Mouse (Mus musculus) CH12.LX (cell line): ENCODE results near the gene Aurka. TPM values are rescaled to one million over a fixed set of nuclear protein-coding genes. Genes with fewer than 3 reads are reported as not detected.

ENCODE experiments used
- DNase-seq: peaks from one replicate; pipeline ENCODE4 v3.0.0-alpha.2; 2013; ENCODE audit errors: extremely low read depth
- H3K27ac ChIP-seq: 2 replicates; pipeline ENCODE4 v1.5.1; 2012; ENCODE audit warnings: low read depth, mild to moderate bottlenecking, control low read depth, moderate library complexity; ENCODE audit not compliant: insufficient read depth
- H3K27me3 ChIP-seq: replicated peaks from 2 replicates; pipeline ENCODE3; 2012; ENCODE audit warnings: inconsistent platforms
- H3K36me3 ChIP-seq, 2 experiments: replicated peaks in 1 of 2; 2 replicates each; pipeline versions ENCODE3 to v1.6.1; 2012; ENCODE audit warnings: inconsistent platforms in 1 of 2, low read length in 1 of 2, mild to moderate bottlenecking in 1 of 2, mixed read lengths in 1 of 2, moderate library complexity in 1 of 2; ENCODE audit not compliant: control insufficient read depth in 1 of 2, insufficient read depth in 1 of 2
- H3K4me1 ChIP-seq, 2 experiments: 2 replicates each; pipeline ENCODE4 v1.6.1; 2012; ENCODE audit warnings: inconsistent platforms in 1 of 2, moderate library complexity in 1 of 2; ENCODE audit not compliant: insufficient read depth in 2 of 2, control insufficient read depth in 1 of 2
- H3K4me2 ChIP-seq: 2 replicates; pipeline ENCODE4 v1.6.1; 2012; ENCODE audit warnings: low read depth, mild to moderate bottlenecking, control low read depth; ENCODE audit not compliant: poor library complexity, insufficient read depth, severe bottlenecking
- H3K4me3 ChIP-seq, 3 experiments: fragments of 150-350 bp in 1 of 3; sonication (generic) in 1 of 3; replicated peaks in 1 of 3; 2 replicates each; pipeline versions ENCODE3 to v1.5.1; 2011 to 2012; ENCODE audit warnings: low read depth in 2 of 3, low read length in 2 of 3, mild to moderate bottlenecking in 2 of 3, moderate library complexity in 2 of 3, control low read depth in 1 of 3, improper control_type of control experiment in 1 of 3, inconsistent platforms in 1 of 3, mixed read lengths in 1 of 3; ENCODE audit not compliant: poor library complexity in 1 of 3
- H3K79me2 ChIP-seq: replicated peaks from 2 replicates; pipeline ENCODE4 v1.6.1; 2012; ENCODE audit warnings: mild to moderate bottlenecking, moderate library complexity; ENCODE audit not compliant: control insufficient read depth, poor library complexity, insufficient read depth, severe bottlenecking; ENCODE audit errors: extremely low read depth
- H3K9ac ChIP-seq: 2 replicates; pipeline ENCODE4 v1.6.1; 2012; ENCODE audit warnings: low read depth, mild to moderate bottlenecking, control low read depth, moderate library complexity; ENCODE audit not compliant: insufficient read depth
- H3K9me3 ChIP-seq: replicated peaks from 2 replicates; pipeline ENCODE3; 2012; ENCODE audit warnings: low read length, inconsistent platforms, mixed read lengths
- BHLHE40 ChIP-seq: IDR thresholded peaks from 2 replicates; pipeline ENCODE4 v1.6.1; 2011; ENCODE audit warnings: mild to moderate bottlenecking, low read depth, low read length, improper control_type of control experiment
- CHD1 ChIP-seq: IDR thresholded peaks from 2 replicates; pipeline ENCODE4 v1.6.1; 2012; ENCODE audit warnings: low read depth, low read length, improper control_type of control experiment, inconsistent platforms
- CHD2 ChIP-seq: IDR thresholded peaks from 2 replicates; pipeline ENCODE4 v1.6.1; 2011; ENCODE audit warnings: low read length, improper control_type of control experiment
- CTCF ChIP-seq, 2 experiments: IDR thresholded peaks in 1 of 2; conservative IDR thresholded peaks in 1 of 2; 2 replicates each; pipeline ENCODE4 v1.5.1; 2011 to 2012; ENCODE audit warnings: low read depth in 2 of 2, low read length in 2 of 2, improper control_type of control experiment in 1 of 2, inconsistent platforms in 1 of 2, mild to moderate bottlenecking in 1 of 2, moderate library complexity in 1 of 2
- E2F4 ChIP-seq: IDR thresholded peaks from 2 replicates; pipeline ENCODE4 v1.6.1; 2011; ENCODE audit warnings: low read depth, low read length, improper control_type of control experiment; ENCODE audit not compliant: insufficient replicate concordance
- ELF1 ChIP-seq: IDR thresholded peaks from 2 replicates; pipeline ENCODE4 v1.6.1; 2014; ENCODE audit warnings: low read depth, mild to moderate bottlenecking, inconsistent platforms, low read length, improper control_type of control experiment
- EP300 ChIP-seq: IDR thresholded peaks from 2 replicates; pipeline ENCODE4 v1.6.1; 2011; ENCODE audit warnings: low read length, improper control_type of control experiment
- ETS1 ChIP-seq: conservative IDR thresholded peaks from 2 replicates; pipeline ENCODE4 v1.6.1; 2012; ENCODE audit warnings: low read depth, mild to moderate bottlenecking, inconsistent platforms, low read length, improper control_type of control experiment, moderate library complexity
- GABPA ChIP-seq: IDR thresholded peaks from 2 replicates; pipeline ENCODE4 v1.6.1; 2012; ENCODE audit warnings: low read depth, low read length, improper control_type of control experiment, inconsistent platforms; ENCODE audit not compliant: insufficient replicate concordance
- HCFC1 ChIP-seq: IDR thresholded peaks from 2 replicates; pipeline ENCODE4 v1.6.1; 2012; ENCODE audit warnings: low read depth, mild to moderate bottlenecking, inconsistent platforms, low read length, improper control_type of control experiment
- JUND ChIP-seq: conservative IDR thresholded peaks from 2 replicates; pipeline ENCODE4 v1.6.1; 2011; ENCODE audit warnings: low read depth, low read length, improper control_type of control experiment
- MAFK ChIP-seq: IDR thresholded peaks from 2 replicates; pipeline ENCODE4 v1.6.1; 2011; ENCODE audit warnings: low read length, improper control_type of control experiment; ENCODE audit not compliant: insufficient replicate concordance
- MAZ ChIP-seq: IDR thresholded peaks from 2 replicates; pipeline ENCODE4 v1.6.1; 2012; ENCODE audit warnings: low read depth, mild to moderate bottlenecking, inconsistent platforms, low read length, improper control_type of control experiment, moderate library complexity
- MXI1 ChIP-seq: IDR thresholded peaks from 2 replicates; pipeline ENCODE4 v1.6.1; 2011; ENCODE audit warnings: mild to moderate bottlenecking, low read depth, low read length, improper control_type of control experiment
- MYC ChIP-seq: IDR thresholded peaks from 2 replicates; pipeline ENCODE4 v1.6.1; 2011; ENCODE audit warnings: low read depth, mild to moderate bottlenecking, improper control_type of control experiment, low read length
- NELFE ChIP-seq: IDR thresholded peaks from 2 replicates; pipeline ENCODE4 v1.6.1; 2011; ENCODE audit warnings: low read depth, low read length, improper control_type of control experiment
- NRF1 ChIP-seq: IDR thresholded peaks from 2 replicates; pipeline ENCODE4 v1.6.1; 2014; ENCODE audit warnings: low read depth, mild to moderate bottlenecking, inconsistent platforms, low read length, improper control_type of control experiment, moderate library complexity
- PAX5 ChIP-seq: IDR thresholded peaks from 2 replicates; pipeline ENCODE4 v1.6.1; 2012; ENCODE audit warnings: low read length, inconsistent platforms, mixed read lengths
- RCOR1 ChIP-seq: conservative IDR thresholded peaks from 2 replicates; pipeline ENCODE4 v1.6.1; 2012; ENCODE audit warnings: low read depth, mild to moderate bottlenecking, inconsistent platforms, low read length, improper control_type of control experiment
- SIN3A ChIP-seq: IDR thresholded peaks from 2 replicates; pipeline ENCODE4 v1.6.1; 2012; ENCODE audit warnings: low read length, improper control_type of control experiment, inconsistent platforms
- TBP ChIP-seq: conservative IDR thresholded peaks from 2 replicates; pipeline ENCODE4 v1.6.1; 2011; ENCODE audit warnings: low read depth, low read length, improper control_type of control experiment
- TCF12 ChIP-seq: IDR thresholded peaks from 2 replicates; pipeline ENCODE4 v1.6.1; 2014; ENCODE audit warnings: low read depth, mild to moderate bottlenecking, inconsistent platforms, low read length, improper control_type of control experiment
- USF2 ChIP-seq: conservative IDR thresholded peaks from 2 replicates; pipeline ENCODE4 v1.6.1; 2011; ENCODE audit warnings: low read depth, low read length, improper control_type of control experiment
- ZKSCAN1 ChIP-seq: IDR thresholded peaks from 2 replicates; pipeline ENCODE4 v1.6.1; 2012; ENCODE audit warnings: low read depth, inconsistent platforms, low read length, improper control_type of control experiment, borderline replicate concordance
- ZMIZ1 ChIP-seq: IDR thresholded peaks from 2 replicates; pipeline ENCODE4 v1.6.1; 2012; ENCODE audit warnings: low read depth, mild to moderate bottlenecking, inconsistent platforms, low read length, improper control_type of control experiment
- ZNF384 ChIP-seq: IDR thresholded peaks from 2 replicates; pipeline ENCODE4 v1.6.1; 2012; ENCODE audit warnings: low read depth, low read length, improper control_type of control experiment, inconsistent platforms
- dilution Hi-C: fragments of 300-500 bp; cut with MboI; formaldehyde crosslinking; loops from 2 replicates; pipeline ENCODE4 v1.14.3; 2020; ENCODE audit warnings: low sequenced_read_pairs; ENCODE audit not compliant: extremely low pct_unique_long_range_greater_than_20kb, extremely low pct_ligation_motif_present
- in situ Hi-C: fragments of 300-500 bp; cut with MboI; formaldehyde crosslinking; loops from 3 replicates; pipeline ENCODE4 v1.14.3; 2019; ENCODE audit warnings: low sequenced_read_pairs, low pct_ligation_motif_present, low pct_unique_long_range_greater_than_20kb, mixed read lengths
- polyA plus RNA-seq: library from polyadenylated mRNA; unstranded; fragments of >175 nt; gene quantifications from 2 replicates; pipeline ENCODE4 v1.2.1, GENCODE M21; 2012; ENCODE audit warnings: low read depth; ENCODE audit not compliant: insufficient read length
- total RNA-seq, 2 experiments: library from RNA; depleted of rRNA; stranded (reverse); fragments of 300-350 nt in 1 of 2; fragments of >200 nt in 1 of 2; gene quantifications; 2 replicates each; pipeline ENCODE4 v1.2.3; 2012 to 2014

The Aurka gene
- total and polyA plus RNA-seq, 3 experiments: 84.4 to 128 (median 88.6) TPM

DNA sequence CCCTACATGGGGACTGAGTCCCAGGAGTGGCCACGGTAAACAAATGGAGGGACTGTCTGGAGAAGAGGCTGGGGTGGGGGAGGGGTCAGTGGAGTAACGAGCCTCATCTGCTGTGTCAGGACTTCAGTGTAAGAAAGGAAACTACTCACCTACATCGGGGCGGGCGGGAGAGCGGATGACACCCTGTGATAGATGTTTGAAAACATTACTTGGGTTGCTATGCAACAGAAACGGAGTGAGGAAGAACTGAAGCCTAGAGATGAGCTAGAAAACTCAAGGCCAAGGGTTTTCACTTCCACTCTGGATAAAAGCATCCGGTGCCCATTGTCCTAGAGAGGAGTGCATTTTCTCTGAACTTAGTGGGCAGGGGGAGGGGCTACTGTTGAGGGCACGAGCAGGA lies 29.6 kb upstream of the Aurka start:
- Histone ChIP-seq H3K9ac (peak overlapping the region; percentile 12; the same call in 1 of the 2 replicates), H3K4me3 (peak overlapping the region in 1 of 3 experiments; percentile 9), H3K79me2 (no peaks in the 10 kb centered on the region; the same call in 1 of the 2 replicates), H3K4me2 (peak overlapping the region; percentile 49), H3K9me3 (peaks cover 7% of the 10 kb centered on the region), H3K27ac (peak overlapping the region; percentile 64), H3K27me3 (no peaks in the 10 kb centered on the region), H3K36me3 (peaks cover 0 to 23% of the 10 kb centered on the region in 2 experiments), H3K4me1 (peaks cover 34 to 81% of the 10 kb centered on the region in 2 experiments)
- DNase-seq: peak; percentile 82
- in situ Hi-C loops (no loop called here), dilution Hi-C loops (no loop called here)
- 0 out of 2 replicates have a peak, but pooled peaks have one; percentile 12 for TF ChIP-seq CHD2
- TF ChIP-seq MXI1: peak; percentile 39; the same call in 1 of the 2 replicates
- no peak for TF ChIP-seq MAZ
- no peak for TF ChIP-seq RCOR1
- TF ChIP-seq TBP: no peak
- TF ChIP-seq CHD1: no peak
- TF ChIP-seq ZNF384: no peak
- TF ChIP-seq ZKSCAN1: no peak
- TF ChIP-seq ELF1: no peak
- no peak for TF ChIP-seq USF2
- TF ChIP-seq NRF1: no peak
- TF ChIP-seq EP300: 0 out of 2 replicates have a peak, but pooled peaks have one; percentile 16
- TF ChIP-seq MYC: no peak
- TF ChIP-seq SIN3A: no peak
- TF ChIP-seq TCF12: no peak
- TF ChIP-seq PAX5: no peak
- no peak for TF ChIP-seq JUND
- TF ChIP-seq ETS1: peak; percentile 19; the same call in 1 of the 2 replicates
- TF ChIP-seq NELFE: no peak

DNA sequence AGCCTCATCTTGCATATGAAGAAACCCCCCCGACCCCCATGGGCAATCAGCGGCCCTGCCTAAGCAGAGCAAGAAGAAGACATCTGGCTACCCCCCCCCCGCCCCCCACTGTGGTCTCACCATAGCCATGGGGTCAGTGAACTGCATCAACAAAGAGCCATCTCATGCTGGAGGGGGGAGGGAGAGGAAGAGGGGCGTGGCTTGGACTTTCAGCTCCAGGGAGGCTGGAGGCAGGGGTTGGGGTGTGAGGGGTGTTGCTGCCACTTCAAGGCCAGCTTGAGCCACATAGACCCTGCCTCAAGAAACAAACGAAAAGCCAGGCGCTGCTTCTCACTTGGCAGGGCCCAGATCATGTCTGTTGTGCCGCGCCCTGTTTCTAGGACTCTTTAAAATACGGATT lies 25.6 kb upstream of the Aurka start:
- Histone ChIP-seq H3K4me1 (peaks cover 20 to 76% of the 10 kb centered on the region in 2 experiments), H3K79me2 (0 out of 2 replicates have a peak, but pooled peaks cover 3% of the 10 kb centered on the region), H3K4me2 (no peak overlapping the region), H3K36me3 (peaks cover 0 to 21% of the 10 kb centered on the region in 2 experiments), H3K27me3 (no peaks in the 10 kb centered on the region), H3K9ac (no peak overlapping the region), H3K4me3 (no peak overlapping the region), H3K9me3 (peaks cover 7% of the 10 kb centered on the region), H3K27ac (no peak overlapping the region)
- no peak for DNase-seq
- dilution Hi-C loops (no loop called here), in situ Hi-C loops (no loop called here)
- TF ChIP-seq MAFK: no peak
- TF ChIP-seq MXI1: no peak
- no peak for TF ChIP-seq ZNF384
- no peak for TF ChIP-seq MYC
- TF ChIP-seq CHD1: no peak
- TF ChIP-seq TCF12: no peak
- TF ChIP-seq JUND: no peak
- TF ChIP-seq MAZ: no peak
- no peak for TF ChIP-seq ZMIZ1
- no peak for TF ChIP-seq E2F4
- no peak for TF ChIP-seq BHLHE40
- TF ChIP-seq CTCF (conservative IDR thresholded peaks at IDR 0.05 in 1 of 2, IDR thresholded peaks at IDR 0.05 in 1 of 2; ENCODE audit: low read depth in 2 of 2, low read length in 2 of 2): no peak
- no peak for TF ChIP-seq NRF1
- no peak for TF ChIP-seq GABPA
- no peak for TF ChIP-seq HCFC1
- TF ChIP-seq CHD2: no peak
- TF ChIP-seq SIN3A: no peak
- TF ChIP-seq EP300: no peak
